Mouse (Mus musculus) adrenal gland, adult 18-20 months (tissue): ENCODE measurements around the gene Zgrf1. TPM values are rescaled to one million over a fixed set of nuclear protein-coding genes. Genes with fewer than 3 reads are reported as not detected.

Source experiments
- DNase-seq, 2 experiments: peaks; one replicate each; pipeline ENCODE4 v3.0.0; 2021 to 2022; ENCODE audit warnings: low spot score in 2 of 2
- long read RNA-seq, 2 experiments: library from polyadenylated mRNA; stranded (forward); transcript quantifications; one replicate each; pipeline ENCODE4 v2.0.0; 2021
- total RNA-seq, 2 experiments: library from RNA; stranded (reverse); gene quantifications; 1 replicate in 1 of 2; 2 replicates in 1 of 2; pipeline ENCODE4 v1.2.3; 2021

Zgrf1 gene
- under 1 TPM; 0.70 to 0.80 TPM for total RNA-seq
- long read RNA-seq, experiment 1: 0 reads
- long read RNA-seq, experiment 2, partial matches to known transcripts: 0 of 1 reads
- long read RNA-seq, experiment 2, other reads (novel, unspliced or antisense): 1 of 1 reads

GRCm38 (mm10) chr3:127552973-127553719 lies at the start of gene Zgrf1, which contains the start of gene Larp7:
Gene Zgrf1, plus strand, starts transcription at chr3:127553489.
Gene Larp7, minus strand, starts transcription at chr3:127553349.
- peak; percentile 95 to 97 for DNase-seq

- DNase-seq: no peak
Measured at GRCm38 (mm10) chr3:127507878-127508783, 45.2 kb upstream of the Zgrf1 start.

DNA sequence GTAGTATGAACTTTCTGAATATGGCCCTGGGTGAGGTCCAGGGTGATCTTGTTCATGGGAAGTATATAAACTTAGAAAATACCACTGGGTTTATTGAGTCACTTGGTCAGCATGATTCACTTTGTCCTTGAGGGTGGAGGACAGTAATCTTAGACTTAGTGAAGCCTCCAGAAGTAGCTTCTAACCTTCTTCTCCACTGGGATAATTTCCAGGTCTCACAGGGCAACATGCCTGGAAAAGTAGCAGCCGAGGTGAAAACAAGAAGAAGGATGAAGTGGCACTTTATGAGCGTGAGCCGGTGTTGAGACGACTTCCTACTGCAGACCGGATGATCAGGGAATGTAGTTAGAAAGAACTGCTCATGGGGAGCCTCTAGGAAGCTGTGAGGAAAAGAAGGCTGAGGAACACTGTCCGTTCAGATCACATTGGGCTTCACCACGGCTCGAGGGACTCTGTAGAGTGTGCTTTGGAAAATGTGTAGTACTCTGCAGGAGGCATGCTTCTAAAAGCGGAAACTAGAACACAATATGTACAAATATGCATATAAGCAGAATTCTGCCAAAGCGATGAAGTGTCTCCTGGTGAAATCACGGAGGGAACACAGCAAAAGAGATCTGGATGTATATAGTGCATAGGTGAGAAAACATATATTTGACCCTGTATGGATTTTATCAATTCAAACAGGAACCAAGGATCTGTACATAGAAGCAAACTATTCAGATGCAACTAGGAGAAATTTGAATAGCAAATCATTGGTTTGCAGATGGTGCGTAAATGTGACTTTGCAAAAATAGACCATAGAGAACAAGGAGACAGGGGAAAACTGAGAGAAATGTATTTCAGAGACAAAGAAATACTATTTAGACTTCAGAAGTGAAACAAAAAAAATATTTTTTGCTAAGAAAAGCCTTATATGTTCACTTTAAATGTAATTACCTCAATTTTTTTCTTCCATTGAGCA lies 41.2 kb upstream of the Zgrf1 start:
- DNase-seq: no peak

GRCm38 (mm10) chr3:127512794-127513335 lies 40.4 kb upstream of the Zgrf1 start:
- peak in 1 of 2 experiments; percentile 29 for DNase-seq

- no peak for DNase-seq
Measured at GRCm38 (mm10) chr3:127513699-127514098, 39.6 kb upstream of the Zgrf1 start.

GRCm38 (mm10) chr3:127515251-127515650 lies 38.0 kb upstream of the Zgrf1 start:
- no peak for DNase-seq

DNA sequence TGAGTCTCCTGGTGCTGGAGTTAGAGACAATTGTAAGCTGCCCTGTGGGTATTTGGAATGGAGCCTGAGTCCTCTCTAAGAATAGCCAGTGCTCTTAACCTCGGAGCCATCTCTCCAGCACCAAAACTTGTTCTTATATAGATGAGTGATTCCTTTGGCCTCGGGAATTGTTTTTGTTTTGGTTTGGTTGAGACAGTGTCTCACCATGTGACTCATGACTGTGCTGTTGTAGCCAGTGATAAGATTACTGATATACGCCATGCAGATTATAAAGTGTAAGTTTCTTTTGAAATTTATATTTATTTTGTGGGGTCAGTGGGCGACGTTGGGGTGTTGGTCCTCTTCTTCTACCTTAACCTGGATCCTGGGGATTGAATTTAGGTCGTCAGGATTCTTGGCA lies 33.0 kb upstream of the Zgrf1 start:
- DNase-seq: no peak

DNA sequence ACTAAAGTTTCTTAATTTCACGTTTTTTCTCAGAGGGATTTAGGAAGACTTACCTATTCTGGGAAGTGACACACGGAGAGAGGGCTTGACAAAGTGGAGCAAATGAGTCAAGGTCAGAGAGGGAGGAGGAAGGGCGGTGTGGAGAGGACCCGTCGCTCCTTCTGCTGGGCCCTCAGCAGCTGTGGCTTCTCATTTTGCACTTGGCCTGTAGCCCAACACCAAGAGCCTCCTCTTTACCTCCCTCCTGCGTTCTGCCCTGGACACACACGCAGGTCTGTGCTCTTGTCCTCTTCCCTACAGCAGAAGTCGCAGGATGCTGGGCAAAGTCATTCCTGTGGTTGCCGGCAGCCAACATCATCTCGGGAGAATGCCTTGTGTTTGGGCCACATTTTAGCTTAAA lies 32.1 kb upstream of the Zgrf1 start:
- DNase-seq: no peak

DNA sequence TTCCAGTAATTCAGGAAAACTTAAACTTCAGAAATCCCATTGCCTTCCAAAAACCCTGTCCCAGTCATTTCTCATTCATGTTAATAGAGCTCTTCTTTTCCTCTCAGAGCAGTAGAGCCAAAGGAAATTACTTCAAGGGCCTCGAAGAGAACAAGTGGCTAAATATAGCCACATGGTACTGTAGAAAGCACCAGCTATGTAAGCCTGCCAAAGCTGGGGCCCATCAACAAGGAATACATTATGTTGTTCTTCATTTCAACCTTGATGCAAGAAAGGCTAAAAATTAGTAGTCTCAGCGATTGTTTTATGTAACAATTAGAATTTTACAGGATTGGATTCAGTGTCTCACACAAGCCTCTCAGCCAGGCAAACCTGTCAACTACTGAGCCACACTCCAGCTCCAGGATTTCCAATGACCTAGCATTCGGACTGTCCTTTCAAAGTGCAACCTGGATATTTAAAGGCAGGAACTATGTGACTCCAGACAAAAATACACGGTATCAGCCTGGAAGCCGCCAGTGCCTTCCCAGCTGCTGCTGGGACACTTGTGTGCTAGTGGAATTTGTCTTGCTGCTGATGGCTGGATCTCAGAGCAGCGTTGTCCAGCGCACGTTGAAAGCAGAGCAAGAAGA lies 28.0 kb upstream of the Zgrf1 start:
- no peak for DNase-seq

GRCm38 (mm10) chr3:127527465-127528034 lies 25.7 kb upstream of the Zgrf1 start:
- no peak for DNase-seq

- DNase-seq: no peak
Measured at GRCm38 (mm10) chr3:127529210-127529609, 24.1 kb upstream of the Zgrf1 start.

GRCm38 (mm10) chr3:127529824-127530223 lies 23.5 kb upstream of the Zgrf1 start:
- DNase-seq: no peak

- no peak for DNase-seq
Measured at GRCm38 (mm10) chr3:127530293-127530692, 23.0 kb upstream of the Zgrf1 start.

DNA sequence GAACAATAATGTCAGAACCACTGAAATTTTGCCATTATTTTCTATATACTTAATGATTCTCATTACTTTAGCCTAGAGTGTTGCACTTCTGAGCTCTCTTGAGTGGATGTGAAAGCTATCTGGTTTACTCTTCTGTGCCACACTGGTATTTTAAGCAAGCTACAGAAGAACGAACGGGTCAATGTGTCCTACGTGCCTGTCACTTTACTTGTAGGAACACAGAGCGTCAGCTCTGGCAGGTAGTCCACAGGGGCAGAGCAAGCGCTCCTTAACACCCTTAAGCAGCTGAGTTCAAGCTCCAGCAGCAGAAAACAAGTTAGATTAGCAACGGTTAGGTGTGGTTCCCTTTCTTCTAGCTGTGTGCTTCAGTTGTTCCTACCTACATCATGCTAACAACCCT lies 14.1 kb upstream of the Zgrf1 start:
- no peak for DNase-seq

DNA sequence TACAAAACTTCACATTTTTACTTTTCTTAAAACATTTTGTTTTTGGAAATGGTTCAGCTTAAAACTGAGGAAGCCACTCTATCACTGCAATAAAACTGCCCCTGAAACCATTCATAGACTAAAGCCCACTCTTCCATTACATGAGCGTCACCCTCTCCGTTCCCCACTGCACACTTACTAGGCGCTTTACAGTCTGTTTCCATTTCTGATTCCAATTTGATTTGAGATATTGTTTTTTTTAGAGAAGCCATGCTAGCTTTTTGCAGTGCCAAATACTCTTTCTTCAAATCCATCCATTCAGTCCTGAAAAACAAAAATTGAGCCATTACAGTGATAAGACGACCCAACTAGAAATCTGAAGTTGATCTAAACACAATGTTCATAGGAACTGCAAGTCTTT lies 9.3 kb upstream of the Zgrf1 start:
- DNase-seq: no peak

GRCm38 (mm10) chr3:127544610-127545121 lies 8.6 kb upstream of the Zgrf1 start:
- DNase-seq: no peak

- peak; percentile 20 to 28 for DNase-seq
Measured at GRCm38 (mm10) chr3:127547882-127548281, 5.4 kb upstream of the Zgrf1 start.

- DNase-seq: peak in 1 of 2 experiments; percentile 22
Measured at GRCm38 (mm10) chr3:127552434-127552972, 786 bp upstream of the Zgrf1 start.

GRCm38 (mm10) chr3:127553720-127554043 lies 393 bp downstream of the Zgrf1 start:
- DNase-seq: no peak
